Mouse (Mus musculus) kidney, adult 2 months (tissue): Measurements from ENCODE around the gene Olfr460. TPM values are rescaled to one million over a fixed set of nuclear protein-coding genes. Genes with fewer than 3 reads are reported as not detected.

Source experiments
- DNase-seq: peaks from one replicate; pipeline ENCODE4 v3.0.0; 2021
- H3K27ac ChIP-seq: fragments of 200-500 bp; 2 replicates; pipeline ENCODE4 v1.5.1; 2012; ENCODE audit warnings: low read depth, low read length, control low read depth, inconsistent platforms; ENCODE audit not compliant: insufficient read depth
- H3K27me3 ChIP-seq: fragments of 200-500 bp; replicated peaks from 2 replicates; pipeline ENCODE4 v1.6.1; 2012; ENCODE audit warnings: mild to moderate bottlenecking, moderate library complexity, low read length, inconsistent platforms; ENCODE audit not compliant: control insufficient read depth, insufficient read depth
- H3K36me3 ChIP-seq: fragments of 200-500 bp; 2 replicates; pipeline ENCODE4 v1.6.1; 2012; ENCODE audit warnings: mild to moderate bottlenecking, moderate library complexity, low read length, inconsistent platforms; ENCODE audit not compliant: control insufficient read depth, insufficient read depth
- H3K4me1 ChIP-seq: fragments of 200-500 bp; 2 replicates; pipeline ENCODE4 v1.6.1; 2011; ENCODE audit warnings: low read length; ENCODE audit not compliant: control insufficient read depth, insufficient read depth
- H3K4me3 ChIP-seq: fragments of 200-500 bp; 2 replicates; pipeline ENCODE4 v1.5.1; 2011; ENCODE audit warnings: mild to moderate bottlenecking, low read depth, low read length, control low read depth; ENCODE audit not compliant: insufficient read depth
- CTCF ChIP-seq: fragments of 200-500 bp; conservative IDR thresholded peaks from 2 replicates; pipeline ENCODE4 v1.5.1; 2011; ENCODE audit warnings: low read depth, mild to moderate bottlenecking, control low read depth, low read length, moderate library complexity, mixed read lengths; ENCODE audit not compliant: insufficient read depth, insufficient read length
- POLR2A ChIP-seq: fragments of 200-500 bp; IDR thresholded peaks from one replicate; pipeline ENCODE4 v1.6.1; 2011; ENCODE audit warnings: low read depth, low read length, control low read depth
- WGBS: fragments of 180-500 bp; shearing (Covaris S2); methylation state at CpG from one replicate; pipeline ENCODE4 v1.1.7; 2018; 5-methylcytosine and 5-hydroxymethylcytosine counted together
- polyA plus RNA-seq: library from polyadenylated mRNA; depleted of rRNA; stranded (reverse); fragments of >200 nt; gene quantifications from 2 replicates; pipeline ENCODE4 v1.2.3, GENCODE M21; 2012; rRNA removed

The Olfr460 gene
- polyA plus RNA-seq, result 0.11 and 0.16 TPM in 2 replicates

- TF ChIP-seq POLR2A (no peak), CTCF (no peak)
- Histone ChIP-seq H3K36me3 (no peaks in the 10 kb centered on the region), H3K27me3 (no peaks in the 10 kb centered on the region), H3K4me3 (no peak within 1 kb of the TSS), H3K4me1 (no peaks in the 10 kb centered on the region), H3K27ac (no peak within 1 kb of the TSS)
- 87% methylated on average over 3 of the region's 3 CpGs for WGBS
- DNase-seq, result no peak
Measured at GRCm38 (mm10) chr6:40569187-40569586, at the start of gene Olfr460. Gene Olfr460, plus strand, starts transcription at chr6:40569487.

DNA sequence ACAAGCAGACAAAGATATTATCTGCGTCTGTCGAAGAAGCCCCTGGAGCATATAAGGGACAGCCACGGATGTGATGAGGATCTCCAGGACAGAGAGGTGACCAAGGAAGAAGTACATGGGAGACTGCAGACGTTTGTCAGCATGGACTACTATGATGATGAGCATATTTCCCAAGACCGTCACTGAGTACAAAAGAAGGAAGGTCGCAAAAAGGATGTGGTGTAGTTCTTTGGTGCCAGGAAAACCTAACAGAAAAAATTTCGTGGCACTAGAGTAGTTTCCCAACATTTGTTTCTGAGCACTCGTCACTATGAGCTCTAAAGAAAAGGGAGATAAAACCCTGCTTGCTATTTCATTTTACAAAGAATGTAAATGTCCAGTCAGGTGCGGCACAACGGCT, 24.6 kb upstream of the Olfr460 start:
- TF ChIP-seq POLR2A (no peak), CTCF (no peak)
- Histone ChIP-seq H3K4me3 (no peak overlapping the region), H3K4me1 (no peaks in the 10 kb centered on the region), H3K27me3 (no peaks in the 10 kb centered on the region), H3K36me3 (no peaks in the 10 kb centered on the region), H3K27ac (no peak overlapping the region)
- WGBS, result 79% methylated on average over 10 of the region's 10 CpGs
- no peak for DNase-seq

GRCm38 (mm10) chr6:40554950-40555349, 14.3 kb upstream of the Olfr460 start, which contains the start of gene Olfr461:
Gene Olfr461, minus strand, starts transcription at chr6:40555050.
- H3K4me1 ChIP-seq, result no peaks in the 10 kb centered on the region
- H3K4me3 ChIP-seq, result no peak within 1 kb of the TSS
- DNase-seq, result no peak
- H3K27me3 ChIP-seq, result no peaks in the 10 kb centered on the region
- 72% methylated on average over 2 of the region's 2 CpGs for WGBS
- no peak within 1 kb of the TSS for H3K27ac ChIP-seq
- TF ChIP-seq POLR2A, result no peak
- no peak for TF ChIP-seq CTCF
- no peaks in the 10 kb centered on the region for H3K36me3 ChIP-seq

- no peak for TF ChIP-seq POLR2A
- no peak for TF ChIP-seq CTCF
- no peak overlapping the region for H3K4me3 ChIP-seq
- no peaks in the 10 kb centered on the region for H3K4me1 ChIP-seq
- H3K36me3 ChIP-seq, result no peaks in the 10 kb centered on the region
- no peak for DNase-seq
- 68% methylated on average over 3 of the region's 3 CpGs for WGBS
- no peaks in the 10 kb centered on the region for H3K27me3 ChIP-seq
- H3K27ac ChIP-seq, result no peak overlapping the region
Measured at GRCm38 (mm10) chr6:40573618-40574017, 4.3 kb downstream of the Olfr460 start.

DNA sequence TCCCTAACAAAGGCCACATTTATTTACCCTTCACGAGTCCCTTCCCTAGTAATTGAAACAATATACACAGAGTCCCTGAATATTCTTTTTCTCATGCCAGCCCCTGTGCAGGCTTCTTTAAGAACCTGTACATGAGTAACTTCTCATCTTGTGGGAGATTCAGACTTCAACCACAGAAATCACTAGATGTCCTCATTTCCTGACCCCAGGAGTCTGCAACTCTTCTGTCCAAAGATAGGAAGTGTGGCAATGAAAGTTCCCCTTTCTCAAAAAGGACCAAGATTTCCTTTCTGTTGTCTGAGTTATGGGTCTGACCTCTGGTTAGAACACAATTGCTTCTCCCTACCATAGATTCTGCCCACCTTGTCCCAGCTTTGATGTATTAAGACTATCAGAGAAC, 7.0 kb downstream of the Olfr460 start:
- Histone ChIP-seq H3K27me3 (no peaks in the 10 kb centered on the region), H3K4me3 (no peak overlapping the region), H3K27ac (no peak overlapping the region), H3K4me1 (no peaks in the 10 kb centered on the region), H3K36me3 (no peaks in the 10 kb centered on the region)
- TF ChIP-seq POLR2A (no peak), CTCF (no peak)
- 80% methylated on average over 1 of the region's 1 CpGs for WGBS
- no peak for DNase-seq

GRCm38 (mm10) chr6:40584336-40584735, 15.0 kb downstream of the Olfr460 start:
- no peak overlapping the region for H3K27ac ChIP-seq
- no peaks in the 10 kb centered on the region for H3K27me3 ChIP-seq
- no peak for TF ChIP-seq POLR2A
- no peak for TF ChIP-seq CTCF
- no peaks in the 10 kb centered on the region for H3K36me3 ChIP-seq
- H3K4me1 ChIP-seq, result no peaks in the 10 kb centered on the region
- DNase-seq, result no peak
- WGBS, result 80% methylated on average over 6 of the region's 6 CpGs
- no peak overlapping the region for H3K4me3 ChIP-seq

- no peaks in the 10 kb centered on the region for H3K27me3 ChIP-seq
- no peak for DNase-seq
- no peak within 1 kb of the TSS for H3K27ac ChIP-seq
- H3K36me3 ChIP-seq, result no peaks in the 10 kb centered on the region
- WGBS, result 79% methylated on average over 5 of the region's 5 CpGs
- no peak for TF ChIP-seq CTCF
- TF ChIP-seq POLR2A, result no peak
- no peaks in the 10 kb centered on the region for H3K4me1 ChIP-seq
- H3K4me3 ChIP-seq, result no peak within 1 kb of the TSS
Measured at GRCm38 (mm10) chr6:40585645-40586044, 16.4 kb downstream of the Olfr460 start, which contains the start of gene Clec5a. Gene Clec5a, minus strand, starts transcription at chr6:40585821.

- WGBS, result 91% methylated on average over 2 of the region's 2 CpGs
- Histone ChIP-seq H3K36me3 (no peaks in the 10 kb centered on the region), H3K27ac (no peak overlapping the region), H3K27me3 (no peaks in the 10 kb centered on the region), H3K4me1 (no peaks in the 10 kb centered on the region), H3K4me3 (no peak overlapping the region)
- TF ChIP-seq POLR2A, result no peak
- DNase-seq, result no peak
Measured at GRCm38 (mm10) chr6:40588346-40588745, 19.1 kb downstream of the Olfr460 start.
